Mouse (Mus musculus): ENCODE results near the gene Stra6. TPM values are rescaled to one million over a fixed set of nuclear protein-coding genes. Genes with fewer than 3 reads are reported as not detected.

Stra6 gene
- total RNA-seq, 4 experiments from 2014 or later, result 1.0 to 2.6 (median 2.2) TPM

Other genes with a start within 250 kb of the Stra6 start
- gene Arid3b, start 227.0 kb upstream of the Stra6 start, total RNA-seq (2022), result 1 to 10 TPM; 4.6 to 9.8 (median 8.4) TPM
- 10 to 100 TPM; 85.6 to 97.1 (median 88.7) TPM for gene Ubl7, start 152.8 kb upstream of the Stra6 start, total RNA-seq (2022)
- gene Sema7a, start 123.7 kb upstream of the Stra6 start, total RNA-seq (2022), result 10 to 100 TPM in 3 of 4 experiments, 1 to 10 TPM in 1; 9.5 to 23.8 (median 17.6) TPM
- 1,000 to 10,000 TPM; 7,138 to 8,839 (median 8,155) TPM for gene Cyp11a1, start 57.4 kb upstream of the Stra6 start, total RNA-seq (2022)
- gene Ccdc33, start 55.0 kb downstream of the Stra6 start, total RNA-seq (2022), result 1 to 10 TPM in 2 of 4 experiments, under 1 TPM in 1, not detected in 1; 0.49 to 2.4 (median 1.2) TPM
- 10 to 100 TPM; 23.6 to 40.9 (median 28.1) TPM for gene Islr, start 140.5 kb downstream of the Stra6 start, total RNA-seq (2022)
- 1 to 10 TPM; 1.2 to 1.9 (median 1.7) TPM for gene Islr2, start 140.5 kb downstream of the Stra6 start, total RNA-seq (2022)
- gene Pml, start 186.0 kb downstream of the Stra6 start, total RNA-seq (2022), result 10 to 100 TPM; 23.4 to 45.6 (median 31.8) TPM
- gene Stoml1, start 189.4 kb downstream of the Stra6 start, total RNA-seq (2022), result 10 to 100 TPM; 19.9 to 32.9 (median 28.3) TPM
- gene Loxl1, start 249.4 kb downstream of the Stra6 start, total RNA-seq (2022), result 10 to 100 TPM; 20.4 to 28.6 (median 23.0) TPM

Data from adrenal gland, adult 8-10 months (tissue).